Comparison of ENCODE assay signal across 14 mouse cellular contexts in genomic region chr12:109949231-109949965, GRCm38 (mm10).
DNase-seq lines count a peak whose midpoint lies in the region; ATAC-seq and TF ChIP-seq lines count a peak whose summit lies in the region.
"Had no signal": no experiment of that assay in that cellular context is flagged by ENCODE, and none has a peak within 500 bp of the region (broad histone marks: within the 10 kb centered on the region; RNA-seq: fewer than 3 reads in every experiment).

No protein-coding gene starts in this region.

- intact Hi-C loops in left cerebral cortex, postnatal 4 days (cut with DNase I) = no loop called here

- H3K9ac ChIP-seq in forebrain, postnatal 0 days = no peak overlapping the region
- peak overlapping the region; percentile 48 for H3K9ac ChIP-seq in forebrain, embryonic 11.5 days (ENCODE audit: low read length)
- no peak overlapping the region for H3K9ac ChIP-seq in midbrain, embryonic 12.5 days (replicated peaks)
- H3K9ac ChIP-seq: heart, embryonic 13.5 days; liver, embryonic 13.5 days had no signal

- no peaks in the 10 kb centered on the region; the same call in 1 of the 2 replicates for H3K27me3 ChIP-seq in forebrain, embryonic 10.5 days (ENCODE audit: poor library complexity, severe bottlenecking)
- H3K27me3 ChIP-seq in forebrain, postnatal 0 days (ENCODE audit: insufficient read depth, low read length) = no peaks in the 10 kb centered on the region
- no peaks in the 10 kb centered on the region for H3K27me3 ChIP-seq in forebrain, embryonic 11.5 days (ENCODE audit: control insufficient read depth, insufficient read depth, low read length)
- H3K27me3 ChIP-seq in midbrain, embryonic 12.5 days = peaks cover 9% of the 10 kb centered on the region
- H3K27me3 ChIP-seq: liver, embryonic 13.5 days had no signal

- H3K36me3 ChIP-seq in forebrain, embryonic 10.5 days (replicated peaks) = no peaks in the 10 kb centered on the region
- no peaks in the 10 kb centered on the region for H3K36me3 ChIP-seq in forebrain, postnatal 0 days (ENCODE audit: insufficient read depth)
- H3K36me3 ChIP-seq in forebrain, embryonic 11.5 days (ENCODE audit: control insufficient read depth, insufficient read depth, low read length) = no peaks in the 10 kb centered on the region
- no peaks in the 10 kb centered on the region for H3K36me3 ChIP-seq in midbrain, embryonic 12.5 days
- H3K36me3 ChIP-seq: heart, embryonic 13.5 days; liver, embryonic 13.5 days had no signal

- H3K4me3 ChIP-seq in forebrain, embryonic 10.5 days = peak overlapping the region; percentile 31; the same call in 1 of the 2 replicates
- H3K4me3 ChIP-seq in forebrain, postnatal 0 days (ENCODE audit: low read depth, low read length) = no peak overlapping the region
- no peak overlapping the region for H3K4me3 ChIP-seq in forebrain, embryonic 11.5 days (ENCODE audit: low read depth, low read length)
- no peak overlapping the region for H3K4me3 ChIP-seq in midbrain, embryonic 12.5 days
- H3K4me3 ChIP-seq: heart, embryonic 13.5 days; liver, embryonic 13.5 days had no signal

- H3K4me2 ChIP-seq in forebrain, postnatal 0 days (ENCODE audit: low read depth) = no peak overlapping the region
- no peak overlapping the region for H3K4me2 ChIP-seq in forebrain, embryonic 11.5 days (ENCODE audit: low read depth, low read length, severe bottlenecking)
- H3K4me2 ChIP-seq in midbrain, embryonic 12.5 days (replicated peaks) = 0 out of 2 replicates have a peak overlapping the region, but pooled peaks have one; percentile 10
- H3K4me2 ChIP-seq: heart, embryonic 13.5 days had no signal

- H3K27ac ChIP-seq in forebrain, embryonic 10.5 days = peak overlapping the region; percentile 93
- no peak overlapping the region for H3K27ac ChIP-seq in forebrain, postnatal 0 days (ENCODE audit: low read depth, low read length)
- H3K27ac ChIP-seq in forebrain, embryonic 11.5 days (ENCODE audit: low read depth, low read length) = peak overlapping the region; percentile 96
- peak overlapping the region; percentile 93 for H3K27ac ChIP-seq in midbrain, embryonic 12.5 days (replicated peaks)
- H3K27ac ChIP-seq: heart, embryonic 13.5 days; liver, embryonic 13.5 days; macrophage had no signal

- DNase-seq in forebrain, embryonic 10.5 days (ENCODE audit: extremely low spot score, low spot score) = peak; percentile 25
- DNase-seq in forebrain, postnatal 0 days = no peak
- DNase-seq in ES-CJ7 (ENCODE audit: low read depth, low spot score) = peak; percentile 67
- DNase-seq in forebrain, embryonic 11.5 days (ENCODE audit: low spot score) = peak; percentile 67
- DNase-seq in urinary bladder, adult 2 months (ENCODE audit: low spot score) = no peak
- no peak for DNase-seq in left cerebral cortex, postnatal 4 days
- DNase-seq in adrenal gland, adult 2 months = no peak
- DNase-seq: kidney, adult 18-20 months; liver, embryonic 13.5 days; spleen, adult 18-20 months; thymus, postnatal 36 days had no signal

- 48% methylated on average over 17 of the region's 17 CpGs for WGBS in forebrain, embryonic 10.5 days
- 49% methylated on average over 17 of the region's 17 CpGs for WGBS in forebrain, postnatal 0 days
- 47% methylated on average over 17 of the region's 17 CpGs for WGBS in forebrain, embryonic 11.5 days
- WGBS in midbrain, embryonic 12.5 days = 49% methylated on average over 17 of the region's 17 CpGs

- no peak for TF ChIP-seq CTCF in forebrain, postnatal 0 days (IDR thresholded peaks at IDR 0.05; ENCODE audit: low read depth)

- no peaks in the 10 kb centered on the region for H3K9me3 ChIP-seq in forebrain, embryonic 10.5 days
- H3K9me3 ChIP-seq in forebrain, postnatal 0 days (ENCODE audit: low read length) = no peaks in the 10 kb centered on the region
- no peaks in the 10 kb centered on the region for H3K9me3 ChIP-seq in forebrain, embryonic 11.5 days (ENCODE audit: control insufficient read depth, low read length)
- no peaks in the 10 kb centered on the region for H3K9me3 ChIP-seq in midbrain, embryonic 12.5 days
- H3K9me3 ChIP-seq: heart, embryonic 13.5 days; liver, embryonic 13.5 days had no signal

- no peak for ATAC-seq in forebrain, postnatal 0 days
- no peak for ATAC-seq in forebrain, embryonic 11.5 days (replicated peaks; ENCODE audit: low FRiP score)
- ATAC-seq in midbrain, embryonic 12.5 days (ENCODE audit: low FRiP score, low read depth) = no peak

- peaks cover 69% of the 10 kb centered on the region for H3K4me1 ChIP-seq in forebrain, embryonic 10.5 days
- H3K4me1 ChIP-seq in forebrain, postnatal 0 days (ENCODE audit: insufficient read depth) = no peaks in the 10 kb centered on the region
- H3K4me1 ChIP-seq in forebrain, embryonic 11.5 days (replicated peaks; ENCODE audit: control insufficient read depth, insufficient read depth, low read length) = peaks cover 28% of the 10 kb centered on the region
- H3K4me1 ChIP-seq in midbrain, embryonic 12.5 days = peaks cover 64% of the 10 kb centered on the region

Comparison
In these comparisons a context has a peak if more than half of its experiments do, and no peak if none do; other contexts are left out.
1. DNase-seq: peak in forebrain, embryonic 10.5 days (single experiment), ES-CJ7 (single experiment) and forebrain, embryonic 11.5 days (single experiment); none in forebrain, postnatal 0 days (single experiment), urinary bladder, adult 2 months (single experiment), left cerebral cortex, postnatal 4 days (single experiment) and adrenal gland, adult 2 months (single experiment).